ENCODE assay signal across 24 mouse cellular contexts in genomic region chr11:94969709-94970108, GRCm38 (mm10). TPM values are rescaled to one million over a fixed set of nuclear protein-coding genes. Genes with fewer than 3 reads are reported as not detected.
A peak's percentile ranks its signal among the peaks of the same experiment; 100 is the strongest.
DNase-seq lines count a peak whose midpoint lies in the region; TF ChIP-seq lines count a peak whose summit lies in the region.
"Not testable (repeated sequence)": the region's sequence is repeated elsewhere in the genome, so short reads cannot be mapped to it uniquely, and the experiment has no call there.
"Had no signal": no experiment of that assay in that cellular context is flagged by ENCODE, and none has a peak within 500 bp of the region (broad histone marks: within the 10 kb centered on the region; RNA-seq: fewer than 3 reads in every experiment).

No protein-coding gene starts in this region.

- not testable (repeated sequence) for H3K4me1 ChIP-seq in MEL (ENCODE audit: control insufficient read depth in 1 of 2, insufficient read depth in 2 of 2, low read length in 2 of 2); testis, adult 2 months (ENCODE audit: control insufficient read depth, insufficient read depth, low read length)

- H3ac ChIP-seq in myocyte (ENCODE audit: control insufficient read depth, insufficient read length): not testable (repeated sequence)

- H3K79me2 ChIP-seq in MEL (ENCODE audit: control insufficient read depth, insufficient read depth, low read length, poor library complexity); myocyte (ENCODE audit: control insufficient read depth, insufficient read depth): not testable (repeated sequence)

- not testable (repeated sequence) for TF ChIP-seq CTCF in MEL (IDR thresholded peaks at IDR 0.05 in 2 of 3, conservative IDR thresholded peaks at IDR 0.05 in 1 of 3; ENCODE audit: control insufficient read depth in 1 of 3, insufficient read depth in 1 of 3, low read depth in 2 of 3, low read length in 3 of 3, poor library complexity in 1 of 3, severe bottlenecking in 1 of 3); testis, adult 2 months (IDR thresholded peaks at IDR 0.05; ENCODE audit: control insufficient read depth, insufficient read depth, insufficient replicate concordance, low read depth, low read length)

- DNase-seq in 3134 (ENCODE audit: extremely low read depth, insufficient read length, low spot score): peak; percentile 57
- DNase-seq in 3T3-L1 (ENCODE audit: low read depth, low spot score): peak; percentile 47
- DNase-seq in MEL (ENCODE audit: low read depth, low spot score): not testable (repeated sequence)
- DNase-seq in NIH3T3 (ENCODE audit: low read depth): peak; percentile 58
- DNase-seq in cerebellum, adult 9-11 months: peak; percentile 28

- TF ChIP-seq RAD21 in MEL (IDR thresholded peaks at IDR 0.05; ENCODE audit: low read depth, low read length): not testable (repeated sequence)

- H3K4me3 ChIP-seq in MEL (ENCODE audit: control insufficient read depth in 1 of 2, insufficient read depth in 1 of 2, low read depth in 2 of 2, low read length in 2 of 2); myocyte: not testable (repeated sequence)
- H3K4me3 ChIP-seq in testis, adult 2 months (ENCODE audit: control insufficient read depth, low read depth, low read length): peak overlapping the region; percentile 89

- H3K9me3 ChIP-seq in MEL (replicated peaks; ENCODE audit: insufficient read depth, low read length): not testable (repeated sequence)

- TF ChIP-seq POLR2A in MEL (IDR thresholded peaks at IDR 0.05; ENCODE audit: control insufficient read depth in 1 of 2, insufficient read depth in 1 of 2, low read depth in 1 of 2, low read length in 2 of 2, poor library complexity in 1 of 2); myocyte (IDR thresholded peaks at IDR 0.05; ENCODE audit: insufficient read length, low read depth); testis, adult 2 months (IDR thresholded peaks at IDR 0.05; ENCODE audit: control insufficient read depth, low read depth, low read length): not testable (repeated sequence)

- not testable (repeated sequence) for TF ChIP-seq EP300 in MEL (IDR thresholded peaks at IDR 0.05; ENCODE audit: low read depth in 1 of 2, low read length in 2 of 2)

- not testable (repeated sequence) for H3K36me3 ChIP-seq in MEL (ENCODE audit: control insufficient read depth in 1 of 2, insufficient read depth in 2 of 2, low read length in 2 of 2); myocyte (ENCODE audit: control insufficient read depth, insufficient read depth); testis, adult 2 months (ENCODE audit: control insufficient read depth, insufficient read depth, low read length)

- H3K9ac ChIP-seq in MEL (ENCODE audit: control insufficient read depth, low read depth, low read length, poor library complexity, severe bottlenecking): not testable (repeated sequence)

- peak overlapping the region; percentile 50 for H3K4me2 ChIP-seq in myocyte (ENCODE audit: low read depth)

- peaks cover 21 to 22% of the 10 kb centered on the region in 2 experiments for H3K27me3 ChIP-seq in MEL (ENCODE audit: control insufficient read depth in 1 of 2, insufficient read depth in 2 of 2, low read length in 2 of 2)
- H3K27me3 ChIP-seq in myocyte (ENCODE audit: control insufficient read depth, insufficient read depth, insufficient read length); testis, adult 2 months (ENCODE audit: control insufficient read depth, insufficient read depth, low read length): not testable (repeated sequence)

- H3K27ac ChIP-seq in MEL (ENCODE audit: control insufficient read depth, low read depth, low read length); testis, adult 2 months (ENCODE audit: control insufficient read depth, insufficient read depth, low read depth, low read length): not testable (repeated sequence)

TF ChIP-seq in MEL, 35 proteins besides CTCF, POLR2A, EP300 and RAD21:
- peak; percentile 61 for TF ChIP-seq TBP (IDR thresholded peaks at IDR 0.05; ENCODE audit: low read depth, low read length)

RNA-seq across cellular contexts. Expression of gene Hils1, which starts 2.3 kb away (rescaled TPM):
- not detected in 2 replicates for total RNA-seq in MEL (2012; rRNA removed)
- polyA plus RNA-seq in MEL (2012; ENCODE audit: insufficient read depth in 1 of 2, insufficient read length in 2 of 2, low read depth in 1 of 2, low replicate concordance in 2 of 2, missing spikeins in 1 of 2) (not detected), myocyte (2012; fragmentation: generic; extraction: Trizol) (0.37 TPM)
- 1,028 and 1,102 TPM in 2 replicates for polyA plus RNA-seq in testis, adult 2 months (2012; rRNA removed)
- total RNA-seq: adrenal gland, adult 18-20 months; adrenal gland, adult 2 months; adrenal gland, adult 8-10 months; adrenal gland, postnatal 10 days; adrenal gland, postnatal 14 days; adrenal gland, postnatal 25 days; adrenal gland, postnatal 36 days; adrenal gland, postnatal 4 days; CH12.LX; ES-E14; G1E had no signal
- polyA plus RNA-seq: activated CD4-positive, CD25-positive, alpha-beta regulatory T cell, adult 4 months; adrenal gland, adult 2 months; brain, embryonic 14.5 days; C2C12; CD4-positive, CD25-positive, alpha-beta regulatory T cell, adult 4 months; cerebellum, adult 2 months; G1E; Patski had no signal

RNA-seq across cellular contexts. Expression of gene Sgca, which starts 6.4 kb away (rescaled TPM):
- total RNA-seq in MEL (2012; rRNA removed): not detected in 2 replicates
- polyA plus RNA-seq in MEL (2012; ENCODE audit: insufficient read depth in 1 of 2, insufficient read length in 2 of 2, low read depth in 1 of 2, low replicate concordance in 2 of 2, missing spikeins in 1 of 2) (not detected), myocyte (2012; fragmentation: generic; extraction: Trizol) (303 TPM)
- polyA plus RNA-seq in testis, adult 2 months (2012; rRNA removed): 27.5 and 33.7 TPM in 2 replicates
- total RNA-seq: adrenal gland, adult 2 months; adrenal gland, adult 8-10 months; adrenal gland, postnatal 14 days; adrenal gland, postnatal 25 days; adrenal gland, postnatal 36 days; ES-E14 had no signal
- polyA plus RNA-seq: CD4-positive, CD25-positive, alpha-beta regulatory T cell, adult 4 months; G1E had no signal

RNA-seq across cellular contexts. Expression of gene Ppp1r9b, which starts 21.1 kb away (rescaled TPM):
- total RNA-seq in MEL (2012; rRNA removed): 113 and 150 TPM in 2 replicates
- polyA plus RNA-seq in MEL (2012; ENCODE audit: insufficient read depth in 1 of 2, insufficient read length in 2 of 2, low read depth in 1 of 2, low replicate concordance in 2 of 2, missing spikeins in 1 of 2): 100 to 1,000 TPM in 1 of 2 experiments, 10 to 100 TPM in 1; 47.0 to 169 TPM
- polyA plus RNA-seq in myocyte (2012; fragmentation: generic; extraction: Trizol): 42.4 TPM
- polyA plus RNA-seq in testis, adult 2 months (2012; rRNA removed): 14.6 and 15.0 TPM in 2 replicates

RNA-seq across cellular contexts. Expression of gene Col1a1, which starts 33.7 kb away (rescaled TPM):
- total RNA-seq in MEL (2012; rRNA removed): 0.12 and 0.20 TPM in 2 replicates
- polyA plus RNA-seq in MEL (2012; ENCODE audit: insufficient read depth in 1 of 2, insufficient read length in 2 of 2, low read depth in 1 of 2, low replicate concordance in 2 of 2, missing spikeins in 1 of 2) (under 1 TPM in 1 of 2 experiments, not detected in 1; 0.61 TPM), myocyte (2012; fragmentation: generic; extraction: Trizol) (206 TPM)
- 14.3 and 18.0 TPM in 2 replicates for polyA plus RNA-seq in testis, adult 2 months (2012; rRNA removed)
- polyA plus RNA-seq: G1E had no signal

RNA-seq across cellular contexts. Expression of gene Samd14, which starts 40.0 kb away (rescaled TPM):
- 35.8 and 57.6 TPM in 2 replicates for total RNA-seq in MEL (2012; rRNA removed)
- polyA plus RNA-seq in MEL (2012; ENCODE audit: insufficient read depth in 1 of 2, insufficient read length in 2 of 2, low read depth in 1 of 2, low replicate concordance in 2 of 2, missing spikeins in 1 of 2) (1,000 to 10,000 TPM in 1 of 2 experiments, 100 to 1,000 TPM in 1; 101 to 1,219 TPM), myocyte (2012; fragmentation: generic; extraction: Trizol) (14.4 TPM)
- 0.67 and 0.75 TPM in 2 replicates for polyA plus RNA-seq in testis, adult 2 months (2012; rRNA removed)

Comparison
In these comparisons a context has a peak if more than half of its experiments do, and no peak if none do; other contexts are left out.
1. RNA of gene Hils1, which starts 2.3 kb away (polyA plus RNA-seq): 1,028 to 1,102 TPM in testis, adult 2 months; 0.37 TPM in myocyte (single experiment) and not detected in MEL; every median in the first group is over 100 times any median in the second.
2. RNA of gene Sgca, which starts 6.4 kb away (polyA plus RNA-seq): 303 TPM in myocyte (single experiment) and 27.5 to 33.7 TPM in testis, adult 2 months; not detected in MEL; every median in the first group is over 10 times any median in the second.